Mouse (Mus musculus): ENCODE measurements around the gene Gorasp2.

DNA sequence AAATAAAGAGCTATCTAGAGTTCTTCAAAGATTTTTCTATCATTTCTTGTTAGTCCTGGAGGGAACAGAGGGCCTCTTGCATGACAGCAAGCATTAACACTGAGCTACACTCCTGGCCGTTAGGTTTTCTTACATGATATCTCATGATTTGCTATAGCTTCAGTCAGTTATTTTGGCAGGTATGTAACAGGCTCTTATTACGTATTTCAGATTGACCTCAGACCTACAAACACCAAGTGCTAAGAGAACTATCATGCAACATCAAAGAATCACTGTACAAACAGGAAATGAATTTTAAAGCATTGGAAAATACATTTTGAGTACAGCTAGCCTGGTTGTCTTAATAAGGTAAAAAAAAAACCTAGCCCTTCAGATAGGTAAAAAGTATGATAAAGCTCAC is 65.7 kb downstream of the Gorasp2 start:
- TF ChIP-seq CTCF (IDR thresholded peaks at IDR 0.05): no peak
- no peak for TF ChIP-seq EP300 (IDR thresholded peaks at IDR 0.05)

Data from lung, postnatal 0 days (tissue).